ENCODE assay signal across 16 mouse cellular contexts in genomic region chr5:139351628-139352027, GRCm38 (mm10). TPM values are rescaled to one million over a fixed set of nuclear protein-coding genes. Genes with fewer than 3 reads are reported as not detected.
DNase-seq lines count a peak whose midpoint lies in the region; ATAC-seq and TF ChIP-seq lines count a peak whose summit lies in the region.
"Had no signal": no experiment of that assay in that cellular context is flagged by ENCODE, and none has a peak within 500 bp of the region (broad histone marks: within the 10 kb centered on the region; RNA-seq: fewer than 3 reads in every experiment).

No protein-coding gene starts in this region.

- no peak for TF ChIP-seq CTCF in heart, postnatal 0 days (IDR thresholded peaks at IDR 0.05; ENCODE audit: low read depth)
- TF ChIP-seq CTCF in intestine, postnatal 0 days (IDR thresholded peaks at IDR 0.05; ENCODE audit: low read depth), result no peak

- no peaks in the 10 kb centered on the region for H3K36me3 ChIP-seq in heart, postnatal 0 days (replicated peaks; ENCODE audit: control insufficient read depth, insufficient read depth, low read length)
- peaks cover 11% of the 10 kb centered on the region; the same call in 1 of the 2 replicates for H3K36me3 ChIP-seq in intestine, postnatal 0 days (ENCODE audit: control insufficient read depth, insufficient read depth)
- no peaks in the 10 kb centered on the region for H3K36me3 ChIP-seq in stomach, embryonic 15.5 days

- no peak overlapping the region for H3K4me3 ChIP-seq in heart, postnatal 0 days (ENCODE audit: low read depth, low read length)
- H3K4me3 ChIP-seq in intestine, postnatal 0 days (ENCODE audit: low read depth, low read length), result peak overlapping the region; percentile 29
- H3K4me3 ChIP-seq in stomach, embryonic 15.5 days (replicated peaks), result no peak overlapping the region

- DNase-seq in heart, postnatal 0 days (ENCODE audit: low spot score), result no peak
- no peak for DNase-seq in heart, adult 9 months (ENCODE audit: low spot score in 2 of 2)
- DNase-seq in thymus, postnatal 10 days (ENCODE audit: low spot score in 2 of 2), result peak; percentile 68 to 69
- DNase-seq in thymus, postnatal 25 days, result no peak
- DNase-seq in cerebellum, postnatal 14 days, result no peak
- DNase-seq: cerebellum, adult 18-20 months; kidney, adult 11 months; layer of hippocampus, adult 9-11 months had no signal

- no peaks in the 10 kb centered on the region for H3K4me1 ChIP-seq in heart, postnatal 0 days (ENCODE audit: control insufficient read depth, insufficient read depth)
- no peaks in the 10 kb centered on the region; the same call in 1 of the 2 replicates for H3K4me1 ChIP-seq in intestine, postnatal 0 days (replicated peaks; ENCODE audit: control insufficient read depth, insufficient read depth, low read length)
- peaks cover 31% of the 10 kb centered on the region for H3K4me1 ChIP-seq in stomach, embryonic 15.5 days

- no peak overlapping the region for H3K9ac ChIP-seq in heart, postnatal 0 days (replicated peaks; ENCODE audit: low read depth, low read length)
- H3K9ac ChIP-seq in intestine, postnatal 0 days (ENCODE audit: low read depth, low read length), result peak overlapping the region; percentile 13; the same call in 1 of the 2 replicates
- no peak overlapping the region for H3K9ac ChIP-seq in stomach, embryonic 15.5 days

- WGBS in heart, postnatal 0 days, result 31% methylated on average over 8 of the region's 8 CpGs
- WGBS in intestine, postnatal 0 days, result 9% methylated on average over 8 of the region's 8 CpGs
- 20% methylated on average over 8 of the region's 8 CpGs for WGBS in stomach, embryonic 15.5 days

- no peak for ATAC-seq in heart, postnatal 0 days (ENCODE audit: insufficient read depth, low read depth)
- ATAC-seq in intestine, postnatal 0 days, result peak; percentile 67
- ATAC-seq in stomach, embryonic 15.5 days (ENCODE audit: insufficient read depth, low FRiP score, low read depth), result no peak
- ATAC-seq in cerebellum, adult (ENCODE audit: insufficient number of reproducible peaks, low FRiP score, low TSS enrichment), result no peak

- H3K9me3 ChIP-seq in heart, postnatal 0 days (replicated peaks; ENCODE audit: control insufficient read depth, low read length), result no peaks in the 10 kb centered on the region
- H3K9me3 ChIP-seq in intestine, postnatal 0 days (ENCODE audit: control insufficient read depth), result no peaks in the 10 kb centered on the region
- no peaks in the 10 kb centered on the region for H3K9me3 ChIP-seq in stomach, embryonic 15.5 days

- no peak for TF ChIP-seq EP300 in heart, postnatal 0 days (IDR thresholded peaks at IDR 0.05; ENCODE audit: low read depth)

- 0 out of 2 replicates have a peak, but pooled peaks cover 4% of the 10 kb centered on the region for H3K27me3 ChIP-seq in heart, postnatal 0 days (ENCODE audit: control insufficient read depth, insufficient read depth, low read length)
- H3K27me3 ChIP-seq in intestine, postnatal 0 days (replicated peaks; ENCODE audit: control insufficient read depth, insufficient read depth, low read length), result no peaks in the 10 kb centered on the region
- no peaks in the 10 kb centered on the region for H3K27me3 ChIP-seq in stomach, embryonic 15.5 days (replicated peaks)

- no peak overlapping the region for H3K4me2 ChIP-seq in heart, postnatal 0 days (ENCODE audit: low read depth, low read length)
- peak overlapping the region; percentile 67 for H3K4me2 ChIP-seq in intestine, postnatal 0 days (replicated peaks; ENCODE audit: low read depth)
- peak overlapping the region; percentile 22; the same call in 1 of the 2 replicates for H3K4me2 ChIP-seq in stomach, embryonic 15.5 days

- H3K27ac ChIP-seq in heart, postnatal 0 days (ENCODE audit: low read depth), result peak overlapping the region; percentile 16; the same call in 1 of the 2 replicates
- H3K27ac ChIP-seq in intestine, postnatal 0 days (ENCODE audit: low read depth, low read length), result peak overlapping the region; percentile 87
- peak overlapping the region; percentile 83 for H3K27ac ChIP-seq in stomach, embryonic 15.5 days

RNA-seq across cellular contexts. Expression of gene Cox19, which starts 0.4 kb away (rescaled TPM):
- 120 and 123 TPM in 2 replicates for total RNA-seq in heart, postnatal 0 days (2014; rRNA removed; ENCODE audit: low replicate concordance)
- polyA plus RNA-seq in heart, postnatal 0 days (2015; fragmentation: Nextera tagmentation; extraction: Ambion mirVana), result 88.6 and 97.6 TPM in 2 replicates
- 181 and 184 TPM in 2 replicates for polyA plus RNA-seq in intestine, postnatal 0 days (2015; fragmentation: Nextera tagmentation; extraction: Ambion mirVana)
- 109 and 115 TPM in 2 replicates for polyA plus RNA-seq in stomach, embryonic 15.5 days (2015; fragmentation: Nextera tagmentation; extraction: Ambion mirVana)

RNA-seq across cellular contexts. Expression of gene Cyp2w1, which starts 0.8 kb away (rescaled TPM):
- total RNA-seq in heart, postnatal 0 days (2014; rRNA removed; ENCODE audit: low replicate concordance), result not detected in 2 replicates
- polyA plus RNA-seq in heart, postnatal 0 days (2015; fragmentation: Nextera tagmentation; extraction: Ambion mirVana), result not detected in 2 replicates
- polyA plus RNA-seq in intestine, postnatal 0 days (2015; fragmentation: Nextera tagmentation; extraction: Ambion mirVana), result 15.8 and 18.1 TPM in 2 replicates
- 8.5 and 11.6 TPM in 2 replicates for polyA plus RNA-seq in stomach, embryonic 15.5 days (2015; fragmentation: Nextera tagmentation; extraction: Ambion mirVana)
- total RNA-seq: adrenal gland, postnatal 4 days; granulocyte monocyte progenitor cell, adult 5-6 weeks; liver, adult 2 months; megakaryocyte, adult 5-6 weeks had no signal
- polyA plus RNA-seq: liver, adult 2 months; neural tube, embryonic 14.5 days had no signal

RNA-seq across cellular contexts. Expression of gene Gpr146, which starts 25.9 kb away (rescaled TPM):
- 38.2 and 39.1 TPM in 2 replicates for total RNA-seq in heart, postnatal 0 days (2014; rRNA removed; ENCODE audit: low replicate concordance)
- polyA plus RNA-seq in heart, postnatal 0 days (2015; fragmentation: Nextera tagmentation; extraction: Ambion mirVana), result 23.0 and 23.7 TPM in 2 replicates
- polyA plus RNA-seq in intestine, postnatal 0 days (2015; fragmentation: Nextera tagmentation; extraction: Ambion mirVana), result 2.5 and 2.6 TPM in 2 replicates
- 2.7 and 3.3 TPM in 2 replicates for polyA plus RNA-seq in stomach, embryonic 15.5 days (2015; fragmentation: Nextera tagmentation; extraction: Ambion mirVana)

RNA-seq across cellular contexts. Expression of gene Adap1, which starts 26.2 kb away (rescaled TPM):
- 0.53 and 1.5 TPM in 2 replicates for total RNA-seq in heart, postnatal 0 days (2014; rRNA removed; ENCODE audit: low replicate concordance)
- polyA plus RNA-seq in heart, postnatal 0 days (2015; fragmentation: Nextera tagmentation; extraction: Ambion mirVana), result 0.84 and 1.00 TPM in 2 replicates
- polyA plus RNA-seq in intestine, postnatal 0 days (2015; fragmentation: Nextera tagmentation; extraction: Ambion mirVana), result 33.4 and 33.8 TPM in 2 replicates
- polyA plus RNA-seq in stomach, embryonic 15.5 days (2015; fragmentation: Nextera tagmentation; extraction: Ambion mirVana), result 12.3 and 13.0 TPM in 2 replicates

RNA-seq across cellular contexts. Expression of gene C130050O18Rik, which starts 53.5 kb away (rescaled TPM):
- total RNA-seq in heart, postnatal 0 days (2014; rRNA removed; ENCODE audit: low replicate concordance), result 1.7 and 1.8 TPM in 2 replicates
- 0.23 and 0.31 TPM in 2 replicates for polyA plus RNA-seq in heart, postnatal 0 days (2015; fragmentation: Nextera tagmentation; extraction: Ambion mirVana)
- 0.76 and 1.4 TPM in 2 replicates for polyA plus RNA-seq in intestine, postnatal 0 days (2015; fragmentation: Nextera tagmentation; extraction: Ambion mirVana)
- 0.72 and 1.1 TPM in 2 replicates for polyA plus RNA-seq in stomach, embryonic 15.5 days (2015; fragmentation: Nextera tagmentation; extraction: Ambion mirVana)

Comparison
In these comparisons a context has a peak if more than half of its experiments do, and no peak if none do; other contexts are left out.
1. DNase-seq: peak in thymus, postnatal 10 days (2 of 2); none in heart, postnatal 0 days (single experiment), heart, adult 9 months (0 of 2), thymus, postnatal 25 days (single experiment) and cerebellum, postnatal 14 days (0 of 2).
2. H3K27ac ChIP-seq: peak in every context shown above with its lines; median percentile 87 in intestine, postnatal 0 days; 83 in stomach, embryonic 15.5 days; 16 in heart, postnatal 0 days.